In the genomic region with DNA sequence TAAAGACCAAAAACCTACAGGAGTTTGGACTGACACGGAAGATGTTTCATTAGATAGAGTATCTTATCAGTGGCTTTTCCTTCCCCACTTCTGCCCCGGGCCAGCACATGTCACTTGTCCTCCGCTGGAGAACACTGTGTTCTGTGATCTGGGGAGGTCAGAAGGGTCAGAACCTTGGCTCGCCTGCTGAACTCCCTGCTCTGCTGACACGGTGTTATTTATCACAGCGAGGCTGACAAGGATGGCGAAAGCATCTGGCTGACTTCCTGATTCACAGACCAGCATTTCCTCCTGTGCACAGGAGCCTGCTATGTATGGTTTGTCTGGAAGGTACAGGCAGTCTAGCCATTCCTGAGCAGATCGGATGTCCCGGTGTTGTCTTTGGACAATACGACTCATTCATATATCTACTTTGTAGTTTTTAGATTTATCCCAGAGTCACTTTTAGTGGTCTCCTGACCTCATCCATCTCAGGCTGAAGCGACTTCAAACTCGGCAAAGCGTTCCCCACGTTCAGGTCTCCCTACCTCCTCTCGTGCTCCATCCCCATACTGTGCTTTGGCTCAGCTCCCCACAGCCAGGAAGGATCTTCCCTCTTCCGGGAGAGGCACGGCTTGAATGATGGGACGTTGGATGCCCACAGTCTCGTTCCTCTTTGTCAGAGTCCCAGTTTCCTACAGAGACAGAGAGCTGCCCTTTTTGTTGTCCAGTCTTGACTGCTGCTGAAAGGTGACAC, we compare ENCODE assay signal across 8 mouse cellular contexts.
DNase-seq lines count a peak whose midpoint lies in the region; ATAC-seq and TF ChIP-seq lines count a peak whose summit lies in the region.

No protein-coding gene starts in this region.

- peak; percentile 26; the same call in 1 of the 2 replicates for ATAC-seq in heart, embryonic 12.5 days (ENCODE audit: insufficient number of reproducible peaks, low FRiP score)

- no peaks in the 10 kb centered on the region for H3K27me3 ChIP-seq in heart, embryonic 12.5 days (replicated peaks)
- no peaks in the 10 kb centered on the region for H3K27me3 ChIP-seq in myocyte (ENCODE audit: control insufficient read depth, insufficient read depth, insufficient read length)
- H3K27me3 ChIP-seq in thymus, adult 2 months (ENCODE audit: control insufficient read depth, insufficient read depth, low read length): no peaks in the 10 kb centered on the region

- TF ChIP-seq CTCF in thymus, adult 2 months (IDR thresholded peaks at IDR 0.05; ENCODE audit: borderline replicate concordance, control insufficient read depth, extremely low read depth, insufficient read depth, low read length, poor library complexity): no peak

- H3ac ChIP-seq in myocyte (ENCODE audit: control insufficient read depth, insufficient read length): no peak overlapping the region

- no peaks in the 10 kb centered on the region for H3K79me2 ChIP-seq in myocyte (ENCODE audit: control insufficient read depth, insufficient read depth)

- no peak overlapping the region; the same call in 1 of the 2 replicates for H3K27ac ChIP-seq in heart, embryonic 12.5 days (ENCODE audit: poor library complexity, severe bottlenecking)
- H3K27ac ChIP-seq in thymus, adult 2 months (ENCODE audit: control insufficient read depth, insufficient read depth, low read length): no peak overlapping the region

- H3K4me1 ChIP-seq in heart, embryonic 12.5 days (replicated peaks): peaks cover 26% of the 10 kb centered on the region
- H3K4me1 ChIP-seq in thymus, adult 2 months (replicated peaks; ENCODE audit: control insufficient read depth, insufficient read depth, low read length): peaks cover 6% of the 10 kb centered on the region; the same call in 1 of the 2 replicates

- H3K36me3 ChIP-seq in heart, embryonic 12.5 days: no peaks in the 10 kb centered on the region
- no peaks in the 10 kb centered on the region for H3K36me3 ChIP-seq in myocyte (ENCODE audit: control insufficient read depth, insufficient read depth)
- no peaks in the 10 kb centered on the region for H3K36me3 ChIP-seq in thymus, adult 2 months (ENCODE audit: control insufficient read depth, insufficient read depth, low read length)

- WGBS in heart, embryonic 12.5 days: 25% methylated on average over 19 of the region's 19 CpGs
- 18% methylated on average over 19 of the region's 19 CpGs for WGBS in thymus, adult 2 months

- intact Hi-C loops in left cerebral cortex, postnatal 10 days (cut with DNase I): loop anchor here (5.0 kb wide), 1 partner anchor 235 kb away; no protein-coding TSS in a partner anchor

- H3K4me2 ChIP-seq in heart, embryonic 12.5 days: peak overlapping the region; percentile 27
- H3K4me2 ChIP-seq in myocyte (ENCODE audit: low read depth): peak overlapping the region; percentile 13

- H3K9me3 ChIP-seq in heart, embryonic 12.5 days (replicated peaks): no peaks in the 10 kb centered on the region

- peak; percentile 8 for DNase-seq in CD4-positive helper T cell, adult 2 months (ENCODE audit: low read depth, low spot score)
- peak; percentile 88 for DNase-seq in adrenal gland, postnatal 14 days
- DNase-seq in kidney, postnatal 25 days: peak; percentile 85 to 92
- no peak for DNase-seq in left cerebral cortex, postnatal 10 days (ENCODE audit: extremely low spot score in 1 of 2, low spot score in 2 of 2)
- no peak for DNase-seq in thymus, adult 2 months
- DNase-seq in ovary, postnatal 14 days (ENCODE audit: low spot score): no peak

- no peak overlapping the region for H3K4me3 ChIP-seq in heart, embryonic 12.5 days
- H3K4me3 ChIP-seq in myocyte: no peak overlapping the region
- no peak overlapping the region for H3K4me3 ChIP-seq in thymus, adult 2 months (ENCODE audit: control insufficient read depth, insufficient read depth, low read length)

- no peak overlapping the region for H3K9ac ChIP-seq in heart, embryonic 12.5 days

- TF ChIP-seq POLR2A in myocyte (IDR thresholded peaks at IDR 0.05; ENCODE audit: insufficient read length, low read depth): no peak
- no peak for TF ChIP-seq POLR2A in thymus, adult 2 months (IDR thresholded peaks at IDR 0.05; ENCODE audit: control insufficient read depth, extremely low read depth, insufficient read depth, low read length, poor library complexity)

TF ChIP-seq in myocyte, 11 proteins besides CTCF, POLR2A, EP300 and RAD21:
- no peak for TF ChIP-seq USF1 (IDR thresholded peaks at IDR 0.05; ENCODE audit: low read depth)
- no peak for TF ChIP-seq POLR2AphosphoS2 (IDR thresholded peaks at IDR 0.05; ENCODE audit: insufficient read length, low read depth)
- TF ChIP-seq MAX (IDR thresholded peaks at IDR 0.05; ENCODE audit: low read depth): no peak
- no peak for TF ChIP-seq REST (IDR thresholded peaks at IDR 0.05; ENCODE audit: insufficient read depth, insufficient read length)
- no peak for TF ChIP-seq CEBPB (IDR thresholded peaks at IDR 0.05; ENCODE audit: insufficient read depth, poor library complexity, severe bottlenecking)
- TF ChIP-seq TCF3 (IDR thresholded peaks at IDR 0.05; ENCODE audit: insufficient read length, low read depth): no peak

Comparison
In these comparisons a context has a peak if more than half of its experiments do, and no peak if none do; other contexts are left out.
1. DNase-seq: peak in CD4-positive helper T cell, adult 2 months (single experiment), adrenal gland, postnatal 14 days (single experiment) and kidney, postnatal 25 days (2 of 2); none in left cerebral cortex, postnatal 10 days (0 of 2), thymus, adult 2 months (single experiment) and ovary, postnatal 14 days (single experiment).